Mouse (Mus musculus): ENCODE results near the gene Zfp423. TPM values are rescaled to one million over a fixed set of nuclear protein-coding genes. Genes with fewer than 3 reads are reported as not detected.

Zfp423 gene
- polyA plus RNA-seq, 1 experiment from 2014 or later: 2.1 TPM

GRCm38 (mm10) chr8:87961680-87962513 is 2.5 kb upstream of the Zfp423 start:
- H3K4me1 ChIP-seq (ENCODE audit: insufficient read depth, low read depth, low read length): peaks cover 14% of the 10 kb centered on the region; the same call in 1 of the 2 replicates
- peak overlapping the region; percentile 99 for H3K4me2 ChIP-seq (replicated peaks; ENCODE audit: low read depth, low read length)
- H3K9ac ChIP-seq (replicated peaks; ENCODE audit: low read depth): no peak overlapping the region
- WGBS: 4% methylated on average over 45 of the region's 50 CpGs
- DNase-seq (ENCODE audit: low spot score) (peak; percentile 63), ATAC-seq (no peak)
- H3K9me3 ChIP-seq (ENCODE audit: low read length): no peaks in the 10 kb centered on the region
- TF ChIP-seq CTCF (IDR thresholded peaks at IDR 0.05) (no peak), EP300 (IDR thresholded peaks at IDR 0.05) (no peak)
- peaks cover 25% of the 10 kb centered on the region for H3K27me3 ChIP-seq (replicated peaks; ENCODE audit: insufficient read depth, low read length)
- H3K27ac ChIP-seq (ENCODE audit: low read length): no peak overlapping the region
- H3K4me3 ChIP-seq (ENCODE audit: low read depth, low read length): peak overlapping the region; percentile 27
- no peaks in the 10 kb centered on the region for H3K36me3 ChIP-seq (ENCODE audit: insufficient read depth, low read length)

- 2% methylated on average over 20 of the region's 20 CpGs for WGBS
- H3K4me1 ChIP-seq (ENCODE audit: insufficient read depth, low read depth, low read length): peaks cover 14% of the 10 kb centered on the region; the same call in 1 of the 2 replicates
These were observed 1.7 kb upstream of the Zfp423 start for GRCm38 (mm10) chr8:87961108-87961507.

GRCm38 (mm10) chr8:87960061-87960749 is 810 bp upstream of the Zfp423 start:
- Histone ChIP-seq H3K36me3 (ENCODE audit: insufficient read depth, low read length) (no peaks in the 10 kb centered on the region), H3K9me3 (ENCODE audit: low read length) (no peaks in the 10 kb centered on the region), H3K9ac (replicated peaks; ENCODE audit: low read depth) (0 out of 2 replicates have a peak overlapping the region, but pooled peaks have one; percentile 3), H3K27me3 (replicated peaks; ENCODE audit: insufficient read depth, low read length) (peaks cover 25% of the 10 kb centered on the region), H3K4me1 (ENCODE audit: insufficient read depth, low read depth, low read length) (peaks cover 14% of the 10 kb centered on the region; the same call in 1 of the 2 replicates), H3K27ac (ENCODE audit: low read length) (no peak overlapping the region), H3K4me2 (replicated peaks; ENCODE audit: low read depth, low read length) (peak overlapping the region; percentile 99), H3K4me3 (ENCODE audit: low read depth, low read length) (peak overlapping the region; percentile 72)
- peak; percentile 89 for DNase-seq (ENCODE audit: low spot score)
- peak; percentile 80 for TF ChIP-seq CTCF (IDR thresholded peaks at IDR 0.05)
- TF ChIP-seq EP300 (IDR thresholded peaks at IDR 0.05): no peak
- ATAC-seq: peak; percentile 80
- 2% methylated on average over 51 of the region's 76 CpGs for WGBS

More at GRCm38 (mm10) chr8:87961108-87961507, 1.7 kb upstream of the Zfp423 start:
- H3K4me2 ChIP-seq (replicated peaks; ENCODE audit: low read depth, low read length): peak overlapping the region; percentile 99
- no peaks in the 10 kb centered on the region for H3K36me3 ChIP-seq (ENCODE audit: insufficient read depth, low read length)
- ATAC-seq (no peak), DNase-seq (ENCODE audit: low spot score) (peak; percentile 28)
- H3K9ac ChIP-seq (replicated peaks; ENCODE audit: low read depth): no peak overlapping the region
- TF ChIP-seq EP300 (IDR thresholded peaks at IDR 0.05) (no peak), CTCF (IDR thresholded peaks at IDR 0.05) (peak; percentile 76)
- H3K4me3 ChIP-seq (ENCODE audit: low read depth, low read length): peak overlapping the region; percentile 72; the same call in 1 of the 2 replicates
- H3K27me3 ChIP-seq (replicated peaks; ENCODE audit: insufficient read depth, low read length): peaks cover 25% of the 10 kb centered on the region
- no peaks in the 10 kb centered on the region for H3K9me3 ChIP-seq (ENCODE audit: low read length)
- no peak overlapping the region for H3K27ac ChIP-seq (ENCODE audit: low read length)

GRCm38 (mm10) chr8:87958451-87959319 is 710 bp downstream of the Zfp423 start:
- H3K27me3 ChIP-seq (replicated peaks; ENCODE audit: insufficient read depth, low read length): peaks cover 25% of the 10 kb centered on the region
- peak overlapping the region; percentile 83 for H3K27ac ChIP-seq (ENCODE audit: low read length)
- 4% methylated on average over 72 of the region's 115 CpGs for WGBS
- peaks cover 14% of the 10 kb centered on the region; the same call in 1 of the 2 replicates for H3K4me1 ChIP-seq (ENCODE audit: insufficient read depth, low read depth, low read length)
- peak overlapping the region; percentile 72 for H3K4me3 ChIP-seq (ENCODE audit: low read depth, low read length)
- peak overlapping the region; percentile 99 for H3K4me2 ChIP-seq (replicated peaks; ENCODE audit: low read depth, low read length)
- peak; percentile 78 for ATAC-seq
- H3K9ac ChIP-seq (replicated peaks; ENCODE audit: low read depth): peak overlapping the region; percentile 71
- H3K9me3 ChIP-seq (ENCODE audit: low read length): no peaks in the 10 kb centered on the region
- H3K36me3 ChIP-seq (ENCODE audit: insufficient read depth, low read length): no peaks in the 10 kb centered on the region
- DNase-seq (ENCODE audit: low spot score): peak; percentile 85
- TF ChIP-seq EP300 (IDR thresholded peaks at IDR 0.05): no peak
- no peak for TF ChIP-seq CTCF (IDR thresholded peaks at IDR 0.05)

GRCm38 (mm10) chr8:87957871-87958450 is 1.4 kb downstream of the Zfp423 start:
- ATAC-seq: peak; percentile 20; the same call in 1 of the 2 replicates
- 2% methylated on average over 20 of the region's 20 CpGs for WGBS
- H3K27ac ChIP-seq (ENCODE audit: low read length): peak overlapping the region; percentile 83
- H3K4me3 ChIP-seq (ENCODE audit: low read depth, low read length): peak overlapping the region; percentile 72
- H3K27me3 ChIP-seq (replicated peaks; ENCODE audit: insufficient read depth, low read length): peaks cover 23% of the 10 kb centered on the region
- DNase-seq (ENCODE audit: low spot score): peak; percentile 49
- TF ChIP-seq EP300 (IDR thresholded peaks at IDR 0.05) (no peak), CTCF (IDR thresholded peaks at IDR 0.05) (no peak)
- H3K4me1 ChIP-seq (ENCODE audit: insufficient read depth, low read depth, low read length): peaks cover 14% of the 10 kb centered on the region; the same call in 1 of the 2 replicates
- peak overlapping the region; percentile 50 for H3K9ac ChIP-seq (replicated peaks; ENCODE audit: low read depth)
- no peaks in the 10 kb centered on the region for H3K9me3 ChIP-seq (ENCODE audit: low read length)
- peak overlapping the region; percentile 99 for H3K4me2 ChIP-seq (replicated peaks; ENCODE audit: low read depth, low read length)
- H3K36me3 ChIP-seq (ENCODE audit: insufficient read depth, low read length): no peaks in the 10 kb centered on the region

Measured in lung, postnatal 0 days (tissue).